Mouse (Mus musculus): ENCODE data around the gene Pet117.

DNA sequence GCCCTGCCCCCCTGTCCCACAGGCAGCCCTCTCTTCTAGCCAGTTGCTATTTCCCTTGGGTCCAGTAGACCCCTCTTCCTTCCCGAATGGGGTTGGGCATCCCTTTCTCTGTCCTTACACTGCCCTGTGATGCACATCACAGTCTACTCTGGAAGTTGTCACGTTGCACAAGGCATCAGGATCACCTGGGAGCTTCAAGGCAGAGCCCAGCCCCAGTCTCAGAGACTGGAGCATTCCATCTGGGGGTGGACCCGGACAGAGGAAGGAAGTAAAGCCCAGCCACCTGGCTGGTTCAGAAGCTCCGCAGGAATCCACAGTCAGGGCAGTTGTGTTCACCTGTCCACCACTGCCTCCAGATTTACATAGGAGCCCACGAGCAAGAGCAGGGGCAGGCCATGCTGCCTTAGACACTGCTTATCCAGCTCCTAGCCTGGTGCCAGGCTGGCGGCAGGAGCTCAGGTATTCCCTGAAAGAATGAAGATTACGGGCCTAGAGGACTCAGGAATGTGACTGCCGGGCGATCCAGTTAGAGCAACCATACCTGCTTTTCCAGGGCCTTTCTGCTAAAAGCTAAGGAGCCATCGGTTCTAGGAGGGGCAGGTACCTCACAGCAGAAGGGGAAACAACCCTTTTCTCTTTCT, 6.4 kb downstream of the Pet117 start:
- TF ChIP-seq GATA1 (IDR thresholded peaks at IDR 0.05; ENCODE audit: borderline replicate concordance, low read length) (no peak), FLI1 (IDR thresholded peaks at IDR 0.05; ENCODE audit: low read length) (no peak)
